Mouse (Mus musculus) frontal cortex, postnatal 36 days (tissue): ENCODE measurements around the gene Btd.
A peak's percentile ranks its signal among the peaks of the same experiment; 100 is the strongest.

Experiments
- DNase-seq, 2 experiments: peaks; one replicate each; pipeline ENCODE4 v3.0.0; 2022; ENCODE audit warnings: low spot score in 2 of 2

Btd gene

DNA sequence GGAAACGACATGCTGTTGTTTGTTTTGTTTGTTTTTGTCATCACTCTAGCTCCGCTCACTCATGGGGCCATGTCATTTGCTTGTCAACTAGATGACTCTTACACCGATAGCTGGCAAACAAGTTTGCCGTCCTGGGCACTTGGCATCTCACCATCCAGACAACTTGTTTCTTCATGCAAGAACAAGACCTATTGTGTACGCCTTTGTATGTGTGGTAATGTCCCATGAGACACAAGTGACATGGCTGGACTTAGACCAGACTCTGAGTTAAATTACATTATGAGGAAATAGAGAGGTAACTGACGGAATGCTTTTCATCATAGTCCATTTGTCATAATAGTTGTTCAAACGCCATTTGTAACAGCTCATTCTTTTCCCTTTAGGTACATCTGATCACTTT, 5.1 kb downstream of the Btd start:
- DNase-seq, result no peak

DNA sequence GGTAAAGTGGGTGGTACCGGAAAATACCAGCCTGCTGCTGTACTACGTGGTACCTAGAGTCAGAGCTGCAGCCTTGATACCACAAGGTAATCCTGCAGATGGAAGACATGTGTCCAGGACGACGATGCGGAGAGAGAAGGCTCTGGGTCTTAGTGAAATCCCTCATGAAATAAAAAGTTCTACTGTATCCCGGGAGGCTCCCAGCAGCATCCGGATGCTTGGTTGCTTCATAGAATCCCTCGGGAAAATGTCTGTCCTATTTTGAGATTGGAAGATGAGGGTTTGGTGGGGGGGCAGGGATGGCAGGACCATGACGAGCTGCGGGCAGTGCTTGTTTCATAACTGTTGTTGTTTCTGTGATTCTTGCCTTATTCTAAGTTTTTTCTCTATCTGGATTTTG, 7.2 kb downstream of the Btd start:
- no peak for DNase-seq

DNA sequence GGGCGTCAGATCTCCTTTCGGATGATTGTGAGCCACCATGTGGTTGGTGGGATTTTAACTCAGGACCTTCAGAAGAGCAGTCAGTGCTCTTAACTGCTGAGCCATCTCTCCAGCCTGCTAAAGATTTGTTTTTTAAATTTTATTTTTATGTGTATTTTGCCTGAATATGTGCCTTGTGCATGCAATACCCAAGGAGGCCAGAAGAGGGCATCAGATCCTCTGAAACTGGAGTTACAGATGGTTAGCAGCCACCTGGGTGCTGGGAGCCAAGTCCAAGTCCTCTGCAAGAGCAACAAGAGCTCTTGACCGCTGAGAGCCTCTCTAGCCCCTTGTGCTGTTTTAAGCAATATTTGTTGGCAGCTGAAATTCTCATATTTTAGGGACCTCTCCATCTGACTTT, 9.5 kb downstream of the Btd start:
- no peak for DNase-seq

DNA sequence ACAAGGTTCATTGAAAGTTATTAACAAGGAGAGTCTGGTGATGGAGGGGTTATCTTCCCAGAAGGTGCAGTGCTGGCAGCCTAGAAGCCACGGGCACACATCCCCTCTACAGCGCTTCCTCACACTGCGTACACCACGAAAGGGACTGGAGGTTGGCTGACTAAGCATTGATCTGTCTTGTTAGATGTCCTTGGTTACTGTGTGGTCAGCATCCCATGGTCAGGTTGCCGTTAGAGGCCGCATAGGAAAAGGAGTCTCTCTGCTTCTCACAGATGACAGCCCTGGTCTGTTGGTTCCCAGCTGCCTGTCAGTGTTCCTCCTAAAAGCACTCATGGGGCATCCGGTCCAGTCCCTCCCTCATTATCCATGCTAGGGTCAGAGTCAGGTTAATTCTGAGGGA, 10.4 kb downstream of the Btd start:
- DNase-seq, result no peak

DNA sequence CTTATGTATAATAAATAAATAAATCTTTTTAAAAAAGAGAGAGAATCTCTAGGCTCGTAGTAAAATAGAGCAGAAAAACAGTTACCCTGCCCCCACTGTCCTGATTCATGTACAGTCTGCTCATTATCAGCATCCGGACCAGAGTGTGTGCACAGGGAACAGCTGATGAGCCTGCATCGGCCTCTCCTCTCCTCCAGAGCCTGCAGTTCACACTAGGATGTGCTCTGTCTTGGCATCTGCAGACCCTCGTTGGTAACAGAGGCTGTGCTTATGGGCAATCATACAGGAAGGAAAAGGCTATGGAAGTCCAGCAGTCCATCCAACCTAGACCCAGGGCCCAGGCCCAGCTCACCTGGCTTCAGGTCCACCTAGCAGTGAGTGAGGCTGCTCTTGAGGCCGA, 11.3 kb downstream of the Btd start:
- DNase-seq, result no peak

DNA sequence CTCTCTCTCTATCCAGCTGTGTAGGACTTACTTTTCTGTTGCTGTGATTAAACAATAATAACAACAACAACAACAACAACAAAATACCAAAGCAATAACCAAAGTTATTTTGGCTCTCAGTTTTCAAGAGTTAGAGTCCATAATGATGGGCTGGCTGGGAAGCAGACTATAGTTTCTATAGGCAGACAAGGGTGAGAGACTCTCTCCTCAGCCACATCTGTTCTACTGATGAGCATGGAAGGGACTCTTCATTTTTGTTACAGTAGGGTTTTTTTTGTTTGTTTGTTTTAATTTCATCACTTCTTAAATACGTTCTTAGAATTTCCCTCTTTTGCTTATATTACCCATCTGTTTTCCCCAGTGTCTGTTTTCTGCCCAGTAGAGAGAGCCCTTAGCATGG, 11.8 kb downstream of the Btd start:
- DNase-seq, result no peak

DNA sequence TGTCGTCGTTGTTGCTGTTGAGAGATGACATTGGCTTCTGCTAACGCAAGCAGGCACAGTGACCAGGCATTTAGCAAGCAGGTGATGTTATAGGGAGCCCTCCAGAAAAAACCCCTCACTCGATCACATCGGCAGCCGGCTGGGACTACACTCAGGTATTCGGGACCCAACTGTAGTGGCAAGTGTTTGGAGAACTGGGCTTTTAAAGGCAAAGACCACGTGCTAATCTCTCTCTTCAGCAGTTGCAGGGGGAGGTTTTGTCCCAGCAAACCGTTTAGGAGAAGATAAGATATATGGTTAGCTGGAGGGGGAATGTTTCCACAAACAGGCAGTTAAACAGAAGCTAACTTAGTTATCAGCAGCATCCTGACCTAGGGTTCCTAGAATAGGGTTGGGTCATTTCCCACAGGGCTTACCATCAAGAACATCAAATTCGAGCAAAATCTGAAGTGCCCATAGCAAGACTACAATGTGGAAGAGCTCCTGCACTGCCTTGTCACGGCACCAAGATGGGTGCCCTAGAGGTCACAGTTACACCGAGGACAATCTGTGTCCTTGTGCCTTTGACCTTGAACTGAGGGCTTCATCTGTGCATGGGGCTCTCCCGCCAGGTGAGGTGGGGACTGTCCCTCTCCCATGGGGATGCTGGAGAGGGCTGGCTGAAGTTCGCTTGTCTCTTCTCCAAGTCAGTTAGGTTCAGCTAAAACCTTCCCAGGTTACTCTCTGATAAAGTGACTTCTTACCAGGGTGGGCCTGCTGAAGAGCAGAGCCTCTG, 12.5 kb downstream of the Btd start:
- DNase-seq, result no peak

DNA sequence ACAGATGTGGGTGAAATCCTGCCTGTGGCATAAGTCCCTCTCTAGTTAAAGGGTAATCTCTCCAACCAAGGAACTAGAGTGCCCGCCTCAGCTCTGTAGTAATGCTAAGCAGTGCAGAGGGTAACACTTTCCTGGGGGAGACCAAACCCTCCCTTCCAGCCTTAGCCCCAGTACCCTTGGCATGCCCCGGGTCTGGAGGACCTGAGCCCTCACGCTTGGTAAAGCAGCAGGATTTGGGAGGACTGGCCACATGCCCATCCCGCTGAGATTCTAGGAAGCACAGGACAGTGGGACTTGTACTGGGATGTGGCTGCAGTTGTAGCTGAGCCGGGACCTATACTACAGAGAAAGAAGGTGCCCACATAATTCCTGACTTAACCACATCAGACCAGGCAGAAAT, 14.0 kb downstream of the Btd start:
- no peak for DNase-seq

DNA sequence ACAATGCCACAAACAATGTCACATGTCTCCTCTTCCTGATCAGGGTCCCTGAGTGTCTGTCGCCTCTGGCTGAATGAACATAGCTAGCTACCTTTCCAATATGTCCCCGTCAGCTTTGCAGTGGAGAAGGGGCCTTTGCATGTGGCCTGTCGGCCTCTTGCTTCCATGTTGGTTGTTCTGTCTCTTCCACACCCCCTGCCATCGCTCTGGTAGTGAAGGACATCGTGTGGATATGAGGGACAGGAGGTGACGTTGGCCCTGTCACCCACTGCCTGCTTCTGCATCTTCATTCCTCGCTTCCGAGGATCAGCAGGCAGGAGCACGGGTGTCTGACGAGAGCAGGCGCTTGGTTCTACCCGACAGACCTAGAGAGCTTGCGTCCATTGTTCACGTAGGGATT, 14.6 kb downstream of the Btd start:
- DNase-seq, result no peak

DNA sequence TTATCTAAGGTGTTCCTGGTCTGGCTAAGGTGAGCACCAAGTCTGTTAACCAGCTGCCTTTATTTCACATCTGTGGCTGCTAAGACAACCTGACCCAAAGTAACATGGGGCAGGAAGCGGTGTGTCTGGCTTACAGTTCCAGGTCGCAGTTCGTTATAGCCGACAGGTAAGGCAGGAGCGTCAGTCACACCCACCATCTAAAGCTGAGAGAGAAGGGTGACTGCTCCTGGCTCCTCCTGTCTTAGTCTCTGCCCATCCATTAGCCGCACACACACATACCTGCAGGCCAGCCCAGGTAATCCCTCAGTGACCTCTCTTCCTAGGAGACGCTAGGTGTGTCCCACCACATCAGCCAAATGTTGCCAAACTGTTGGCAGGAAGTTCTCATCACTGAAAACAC, 15.6 kb downstream of the Btd start:
- DNase-seq, result no peak

DNA sequence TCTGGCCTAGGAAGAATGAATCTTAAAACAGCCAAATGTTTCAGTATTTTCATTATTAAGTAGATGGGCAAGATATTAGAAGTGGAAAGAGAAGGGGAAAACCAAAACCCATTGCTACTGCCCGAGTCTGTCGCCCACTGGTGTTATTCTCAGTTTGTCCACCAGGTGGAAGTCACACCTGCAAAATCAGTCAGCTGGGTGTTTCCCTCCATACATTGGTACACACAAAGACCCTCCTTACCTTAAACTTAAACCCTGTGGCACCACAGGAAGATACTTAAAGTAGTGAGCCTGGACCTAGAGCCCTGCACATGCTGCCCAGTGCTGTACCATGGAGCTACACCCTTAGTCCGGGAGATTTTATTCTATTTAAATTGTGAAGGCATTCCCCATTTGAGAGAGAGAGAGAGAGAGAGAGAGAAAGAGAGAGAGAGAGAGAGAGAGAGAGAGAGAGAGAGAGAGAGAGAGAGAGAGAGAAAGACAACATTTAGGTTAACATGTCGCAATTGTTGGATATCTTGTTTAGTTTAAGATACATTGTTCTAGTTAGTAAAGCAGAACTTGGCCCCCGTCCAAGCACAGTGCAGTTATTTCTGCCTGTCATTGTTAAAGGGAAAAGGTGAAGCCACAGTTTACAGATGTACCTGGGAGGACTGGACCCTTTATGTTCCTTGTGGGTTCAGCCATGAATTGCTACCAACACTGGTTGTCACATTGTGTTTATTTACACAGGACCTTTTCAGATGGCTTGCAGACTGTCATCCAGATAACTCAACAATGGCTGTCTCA, 16.2 kb downstream of the Btd start:
- peak; percentile 73 to 83 for DNase-seq

DNA sequence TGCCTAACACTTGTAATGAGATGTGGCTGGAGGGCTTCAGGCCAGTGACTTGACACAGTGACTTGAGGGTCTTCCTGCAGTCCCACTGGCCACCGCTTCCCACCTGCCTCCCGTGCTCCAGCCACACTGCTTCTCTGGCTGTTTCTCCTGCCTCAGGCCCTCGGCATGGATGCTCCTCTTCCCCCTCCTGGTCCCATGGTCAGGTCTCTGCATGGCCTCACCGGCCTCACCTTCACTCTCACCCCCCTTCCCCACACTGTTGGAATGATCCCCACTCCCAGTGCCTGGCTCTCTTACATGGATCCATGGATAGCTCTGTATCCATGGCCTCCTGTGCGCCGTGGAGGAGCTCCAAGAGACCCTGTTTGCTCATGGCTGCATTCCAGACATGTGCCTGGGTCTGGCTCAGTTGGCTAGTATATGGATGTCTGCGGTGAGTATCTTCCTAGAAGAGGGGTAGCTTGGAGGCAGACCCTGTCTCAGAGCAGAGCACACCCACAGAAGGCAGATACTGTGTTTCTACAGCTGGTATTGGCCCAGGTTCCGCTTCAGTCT, 17.4 kb downstream of the Btd start:
- DNase-seq, result no peak

DNA sequence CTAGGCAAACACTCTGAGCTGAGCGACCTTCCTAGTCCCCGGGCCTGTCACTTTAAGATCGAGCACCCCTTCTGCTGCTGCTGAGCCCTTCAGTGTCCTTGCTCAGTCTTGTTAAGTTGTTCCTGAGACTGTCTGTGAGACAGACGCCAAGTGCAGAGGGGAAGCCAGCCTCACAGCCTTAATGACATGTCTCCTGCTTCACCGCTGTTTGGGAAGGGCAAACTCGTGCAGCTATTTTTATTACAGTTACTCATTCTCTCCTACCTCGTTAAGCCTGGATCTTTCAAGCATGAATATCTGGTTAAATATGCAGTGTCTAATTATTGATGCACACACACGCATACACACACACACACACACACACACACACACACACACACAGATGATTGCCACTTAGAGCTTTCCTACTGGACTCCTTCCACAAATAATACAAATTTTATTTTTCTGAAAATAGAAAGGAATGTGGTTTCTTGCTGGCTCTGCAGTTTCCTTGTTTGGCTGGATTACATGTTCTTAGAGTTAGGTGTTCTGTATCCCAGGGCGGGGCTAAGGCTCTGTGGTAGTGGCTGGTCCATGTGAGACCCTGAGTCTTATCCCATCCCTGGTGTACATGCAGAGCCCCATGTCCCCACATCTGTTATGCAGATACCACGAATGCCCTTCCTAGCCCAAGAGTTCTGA, 18.8 kb downstream of the Btd start:
- no peak for DNase-seq

DNA sequence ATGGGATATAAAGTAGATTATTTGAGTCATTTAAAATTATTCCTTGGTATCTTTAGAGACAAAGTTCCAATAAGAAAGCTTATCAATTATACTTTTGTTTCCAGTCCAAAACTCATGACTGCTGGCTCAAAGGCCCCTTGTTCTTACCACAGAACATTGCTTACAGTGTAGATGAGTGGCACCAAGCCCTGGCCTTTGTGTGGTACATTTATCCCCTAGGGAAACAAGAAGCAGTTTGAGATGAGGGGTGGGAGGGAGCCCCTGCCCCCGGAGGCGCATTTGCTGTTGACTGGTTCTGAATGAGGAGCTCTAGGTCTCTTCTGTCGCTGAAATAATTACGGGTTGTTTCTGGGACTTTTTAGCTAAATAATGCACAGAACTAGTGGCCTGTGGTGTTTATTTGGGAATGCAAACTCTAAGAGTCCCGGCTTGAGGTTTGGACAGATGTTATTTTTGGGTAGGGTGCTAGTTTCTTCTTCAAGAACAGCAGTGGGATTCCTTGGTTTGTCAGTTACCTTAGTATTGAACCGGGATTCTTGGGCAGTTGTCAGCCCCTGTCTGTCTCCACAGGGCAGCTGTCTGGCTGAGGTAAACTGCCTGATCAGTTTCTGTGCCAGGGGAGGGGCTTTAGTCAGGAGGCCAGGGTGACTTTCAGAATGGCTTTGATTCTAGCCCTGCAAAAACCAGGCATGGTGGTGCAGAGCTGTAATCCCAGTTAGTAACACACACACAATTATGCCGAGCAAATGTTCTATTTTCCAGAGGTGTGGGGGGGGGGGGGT, 19.7 kb downstream of the Btd start:
- DNase-seq, result no peak

DNA sequence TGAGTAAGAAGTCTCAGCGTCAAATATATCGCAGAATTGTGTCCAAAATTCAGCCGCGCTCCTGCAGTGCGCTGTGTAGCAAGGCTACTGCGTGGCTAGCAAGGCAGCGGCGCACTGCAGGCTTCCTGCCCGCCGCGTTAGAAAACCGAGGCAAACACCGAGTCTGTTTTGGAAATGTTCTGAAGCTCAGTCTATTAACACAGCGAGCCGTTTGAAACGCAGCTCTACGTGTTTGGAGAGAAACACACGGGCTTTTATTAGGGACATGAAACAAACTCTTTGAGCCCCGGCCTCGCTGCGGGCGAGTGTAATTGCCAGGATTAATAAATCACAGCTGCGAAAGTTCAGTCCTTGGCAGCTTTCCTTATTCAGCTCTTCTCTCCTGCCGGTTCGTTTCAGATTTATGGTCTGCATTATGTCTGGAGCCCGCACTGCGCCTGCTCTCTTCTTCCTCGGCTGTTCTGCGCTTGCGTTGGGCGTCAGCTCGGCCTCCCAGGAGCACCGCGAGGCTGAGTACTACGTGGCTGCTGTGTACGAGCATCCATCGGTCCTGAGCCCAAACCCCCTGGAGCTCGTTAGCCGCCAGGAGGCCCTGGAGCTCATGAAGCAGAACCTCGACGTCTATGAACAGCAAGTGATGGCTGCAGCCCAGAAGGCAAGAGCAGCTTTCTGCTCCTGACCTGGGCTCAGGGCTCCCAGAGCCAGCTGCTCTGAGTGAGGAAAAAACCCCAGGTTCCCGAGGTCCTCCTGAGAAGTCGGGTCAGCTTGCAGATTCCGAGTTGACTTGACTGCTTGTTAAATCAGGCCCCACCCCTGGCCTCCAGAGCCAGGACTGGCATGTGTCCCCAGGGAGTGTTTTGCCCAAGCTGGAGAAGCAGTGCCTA, 21.1 kb downstream of the Btd start:
- peak; percentile 90 to 93 for DNase-seq

DNA sequence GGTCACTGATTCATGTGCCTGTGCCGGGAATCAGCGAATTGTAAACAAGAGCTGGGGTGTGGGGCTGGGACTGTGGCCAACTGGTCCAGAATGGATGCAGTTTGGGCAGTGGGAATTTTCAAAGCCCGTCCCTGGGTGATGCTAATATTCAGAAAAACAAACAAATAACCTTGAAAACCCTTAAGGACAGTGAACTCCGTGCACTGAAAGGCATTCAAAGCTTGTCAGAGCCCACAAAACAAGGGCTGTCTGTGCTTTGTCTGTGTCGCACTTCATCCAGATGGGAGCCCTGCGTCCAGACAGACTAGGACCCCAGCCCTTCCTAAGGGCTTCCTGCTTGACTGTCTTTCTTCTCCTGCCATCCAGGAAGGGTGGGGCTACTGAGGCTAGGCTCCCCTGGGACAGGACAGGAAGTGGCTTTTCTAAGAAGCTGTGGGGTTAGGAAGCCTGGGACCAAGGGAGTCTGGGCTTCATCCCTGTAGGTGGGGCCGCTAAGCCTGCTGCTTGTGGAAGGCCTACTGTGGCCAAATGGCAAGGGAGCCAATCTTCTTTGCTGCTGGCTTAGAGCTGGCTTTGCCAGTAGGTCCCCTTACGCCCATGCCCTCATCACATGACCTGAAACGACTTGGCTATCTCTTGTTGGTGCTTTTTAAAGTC, 21.9 kb downstream of the Btd start:
- no peak for DNase-seq

DNA sequence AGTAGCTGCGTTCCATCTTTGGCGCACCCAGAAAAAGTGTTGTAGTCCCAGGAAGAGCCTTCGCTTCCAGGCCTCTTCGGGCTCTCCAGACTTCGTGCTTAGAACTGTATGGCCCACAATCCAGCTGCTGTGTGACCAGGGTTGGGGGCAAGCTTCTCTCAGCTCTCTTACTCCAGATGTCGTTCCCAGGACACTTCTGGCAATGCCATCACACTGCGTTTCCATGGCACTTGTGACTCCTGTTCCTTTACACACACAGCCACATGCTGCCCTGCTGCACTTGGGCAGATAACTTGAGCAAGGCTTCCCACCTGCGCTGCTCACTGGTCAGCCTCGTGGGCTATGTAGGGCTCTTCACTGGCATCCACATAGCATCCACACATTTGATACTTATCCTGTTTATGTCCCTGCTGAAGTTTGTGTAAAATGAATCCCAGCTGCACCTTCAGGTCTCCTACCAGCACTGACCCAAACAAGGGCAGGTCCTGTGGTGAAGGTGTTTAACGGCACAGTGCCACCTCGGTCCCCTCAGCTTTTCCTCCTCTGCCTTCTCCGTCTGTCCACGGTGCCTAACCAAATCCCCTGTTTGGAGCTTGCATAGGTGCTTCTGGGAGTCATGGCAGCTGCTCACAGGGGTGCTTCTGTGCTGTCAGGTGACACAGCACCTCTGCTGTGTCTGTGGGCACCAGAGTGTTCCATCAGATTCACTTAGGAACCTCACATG, 22.7 kb downstream of the Btd start:
- no peak for DNase-seq

DNA sequence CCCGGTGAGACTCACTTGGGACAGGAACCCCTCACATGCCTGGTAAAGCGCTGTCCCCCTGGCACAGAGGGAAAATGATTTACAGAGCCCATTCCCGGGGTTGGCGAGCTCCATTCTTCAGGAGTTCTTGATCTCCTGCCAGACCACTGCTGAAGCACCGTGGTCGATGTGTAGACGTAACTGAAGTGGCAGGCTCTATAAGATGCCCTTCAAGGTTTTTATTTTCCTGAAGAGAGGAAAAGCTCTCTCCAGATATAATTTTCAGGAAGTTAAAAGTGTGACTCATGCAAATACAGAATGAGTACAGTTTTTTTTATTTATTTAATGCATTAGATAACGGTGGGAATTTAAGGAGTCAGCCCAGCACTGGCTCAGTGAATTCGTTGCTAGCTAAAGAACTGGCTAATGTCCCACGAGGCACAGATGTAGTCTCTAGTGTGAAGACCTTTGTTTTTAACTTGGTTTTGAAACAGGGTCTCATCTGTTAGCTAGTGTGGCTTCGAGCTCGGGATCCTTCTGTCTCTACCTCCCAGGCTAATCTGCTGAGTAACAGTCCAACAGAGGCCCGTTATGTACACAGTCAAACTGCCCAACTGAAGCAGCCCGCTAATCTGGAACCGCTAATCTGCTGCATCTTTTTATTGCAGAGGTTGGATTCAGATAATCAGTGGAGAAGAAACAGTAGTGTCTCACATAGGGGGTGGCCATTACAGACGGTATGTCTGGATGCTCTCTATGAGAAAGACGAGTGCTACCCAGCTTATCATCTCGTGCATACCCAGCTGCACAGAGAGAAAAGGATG, 23.5 kb downstream of the Btd start:
- DNase-seq, result no peak
